Mouse (Mus musculus): ENCODE results near the gene Dnah2. TPM values are rescaled to one million over a fixed set of nuclear protein-coding genes. Genes with fewer than 3 reads are reported as not detected.

Gene Dnah2
- total and polyA plus RNA-seq, 3 experiments: under 0.01 to 0.03 TPM; not detected in 1

- no peak for DNase-seq (ENCODE audit: extremely low read depth)
- in situ Hi-C loops (cut with MboI; ENCODE audit: low pct_ligation_motif_present, low pct_unique_long_range_greater_than_20kb, low sequenced_read_pairs) (no loop called here), dilution Hi-C loops (cut with MboI; ENCODE audit: extremely low pct_ligation_motif_present, extremely low pct_unique_long_range_greater_than_20kb, low sequenced_read_pairs) (no loop called here)
- no peak for TF ChIP-seq PAX5 (IDR thresholded peaks at IDR 0.05; ENCODE audit: low read length)
- TF ChIP-seq NRF1 (IDR thresholded peaks at IDR 0.05; ENCODE audit: low read depth, low read length): no peak
- no peak for TF ChIP-seq JUN (IDR thresholded peaks at IDR 0.05; ENCODE audit: insufficient read depth, low read depth, low read length)
- TF ChIP-seq ZC3H11A (IDR thresholded peaks at IDR 0.05; ENCODE audit: low read depth, low read length): no peak
- no peak for TF ChIP-seq SMC3 (IDR thresholded peaks at IDR 0.05; ENCODE audit: low read depth, low read length)
- TF ChIP-seq ETS1 (conservative IDR thresholded peaks at IDR 0.05; ENCODE audit: low read depth, low read length): no peak
- no peak for TF ChIP-seq KAT2A (IDR thresholded peaks at IDR 0.05; ENCODE audit: insufficient replicate concordance, low read length)
- TF ChIP-seq MAX (IDR thresholded peaks at IDR 0.05; ENCODE audit: low read length): no peak
- TF ChIP-seq USF1 (IDR thresholded peaks at IDR 0.05; ENCODE audit: low read depth, low read length): no peak
- no peak for TF ChIP-seq USF2 (conservative IDR thresholded peaks at IDR 0.05; ENCODE audit: low read depth, low read length)
- TF ChIP-seq MXI1 (IDR thresholded peaks at IDR 0.05; ENCODE audit: low read depth, low read length): no peak
- TF ChIP-seq CTCF (conservative IDR thresholded peaks at IDR 0.05 in 1 of 2, IDR thresholded peaks at IDR 0.05 in 1 of 2; ENCODE audit: low read depth in 2 of 2, low read length in 2 of 2): no peak
- TF ChIP-seq E2F4 (IDR thresholded peaks at IDR 0.05; ENCODE audit: insufficient replicate concordance, low read depth, low read length): no peak
- no peak for TF ChIP-seq CHD2 (IDR thresholded peaks at IDR 0.05; ENCODE audit: low read length)
- no peak for TF ChIP-seq HCFC1 (IDR thresholded peaks at IDR 0.05; ENCODE audit: low read depth, low read length)
- no peak for TF ChIP-seq UBTF (IDR thresholded peaks at IDR 0.05; ENCODE audit: low read depth, low read length)
- TF ChIP-seq MYC (IDR thresholded peaks at IDR 0.05; ENCODE audit: low read depth, low read length): no peak
- TF ChIP-seq BHLHE40 (IDR thresholded peaks at IDR 0.05; ENCODE audit: low read depth, low read length): no peak
- peaks cover 3% of the 10 kb centered on the region; the same call in 1 of the 2 replicates for H3K79me2 ChIP-seq (replicated peaks; ENCODE audit: control insufficient read depth, extremely low read depth, insufficient read depth, poor library complexity, severe bottlenecking)
- no peak overlapping the region for H3K27ac ChIP-seq (ENCODE audit: insufficient read depth, low read depth)
- H3K9ac ChIP-seq (ENCODE audit: insufficient read depth, low read depth): no peak overlapping the region
- no peak overlapping the region for H3K4me2 ChIP-seq (ENCODE audit: insufficient read depth, low read depth, poor library complexity, severe bottlenecking)
- no peaks in the 10 kb centered on the region for H3K9me3 ChIP-seq (replicated peaks; ENCODE audit: low read length)
- H3K4me1 ChIP-seq (ENCODE audit: control insufficient read depth in 1 of 2, insufficient read depth in 2 of 2): peaks cover 4 to 23% of the 10 kb centered on the region in 2 experiments
- no peaks in the 10 kb centered on the region for H3K27me3 ChIP-seq (replicated peaks)
- H3K36me3 ChIP-seq (replicated peaks in 1 of 2; ENCODE audit: control insufficient read depth in 1 of 2, insufficient read depth in 1 of 2, low read length in 1 of 2): peaks cover 7 to 38% of the 10 kb centered on the region in 2 experiments
- no peak overlapping the region for H3K4me3 ChIP-seq (replicated peaks in 1 of 3; ENCODE audit: low read depth in 2 of 3, low read length in 2 of 3, poor library complexity in 1 of 3)
Observed at GRCm38 (mm10) chr11:69371601-69372000, 177.3 kb downstream of the Dnah2 start.

DNA sequence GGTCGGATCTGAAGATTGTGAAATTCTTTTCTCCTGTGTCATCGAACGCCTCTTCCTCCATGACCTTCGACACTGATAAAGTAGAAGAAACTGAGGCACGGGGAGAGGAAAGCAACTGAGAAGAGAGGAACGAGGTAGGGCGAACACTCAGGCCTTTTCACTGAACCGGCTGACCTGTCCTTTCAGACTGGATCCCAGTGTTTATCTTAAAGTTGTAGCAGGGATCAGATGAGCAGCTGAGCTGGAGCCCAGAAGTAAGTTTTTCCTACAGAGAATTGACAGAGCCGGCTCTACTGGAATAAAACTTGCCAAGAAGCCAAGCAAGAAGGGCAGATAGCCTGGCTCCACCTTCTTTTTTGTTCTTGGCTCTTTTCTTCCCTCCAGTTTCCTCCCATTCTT, 178.1 kb downstream of the Dnah2 start:
- dilution Hi-C loops (cut with MboI; ENCODE audit: extremely low pct_ligation_motif_present, extremely low pct_unique_long_range_greater_than_20kb, low sequenced_read_pairs): no loop called here
- no peak overlapping the region for H3K9ac ChIP-seq (ENCODE audit: insufficient read depth, low read depth)
- TF ChIP-seq SMC3 (IDR thresholded peaks at IDR 0.05; ENCODE audit: low read depth, low read length) (no peak), NRF1 (IDR thresholded peaks at IDR 0.05; ENCODE audit: low read depth, low read length) (no peak), CHD1 (IDR thresholded peaks at IDR 0.05; ENCODE audit: low read depth, low read length) (no peak), MAFK (IDR thresholded peaks at IDR 0.05; ENCODE audit: insufficient replicate concordance, low read length) (no peak), ZNF384 (IDR thresholded peaks at IDR 0.05; ENCODE audit: low read depth, low read length) (no peak), POLR2AphosphoS2 (IDR thresholded peaks at IDR 0.05; ENCODE audit: low read depth, low read length) (no peak), CTCF (conservative IDR thresholded peaks at IDR 0.05 in 1 of 2, IDR thresholded peaks at IDR 0.05 in 1 of 2; ENCODE audit: low read depth in 2 of 2, low read length in 2 of 2) (no peak), NELFE (IDR thresholded peaks at IDR 0.05; ENCODE audit: low read depth, low read length) (no peak), HCFC1 (IDR thresholded peaks at IDR 0.05; ENCODE audit: low read depth, low read length) (no peak), KAT2A (IDR thresholded peaks at IDR 0.05; ENCODE audit: insufficient replicate concordance, low read length) (no peak), JUN (IDR thresholded peaks at IDR 0.05; ENCODE audit: insufficient read depth, low read depth, low read length) (no peak)
- H3K36me3 ChIP-seq (replicated peaks in 1 of 2; ENCODE audit: control insufficient read depth in 1 of 2, insufficient read depth in 1 of 2, low read length in 1 of 2): peaks cover 7 to 37% of the 10 kb centered on the region in 2 experiments
- no peak overlapping the region for H3K27ac ChIP-seq (ENCODE audit: insufficient read depth, low read depth)
- H3K9me3 ChIP-seq (replicated peaks; ENCODE audit: low read length): no peaks in the 10 kb centered on the region
- peaks cover 7 to 24% of the 10 kb centered on the region in 2 experiments for H3K4me1 ChIP-seq (ENCODE audit: control insufficient read depth in 1 of 2, insufficient read depth in 2 of 2)
- no peaks in the 10 kb centered on the region for H3K27me3 ChIP-seq (replicated peaks)
- H3K79me2 ChIP-seq (replicated peaks; ENCODE audit: control insufficient read depth, extremely low read depth, insufficient read depth, poor library complexity, severe bottlenecking): peaks cover 3% of the 10 kb centered on the region; the same call in 1 of the 2 replicates
- in situ Hi-C loops (cut with MboI; ENCODE audit: low pct_ligation_motif_present, low pct_unique_long_range_greater_than_20kb, low sequenced_read_pairs): no loop called here
- DNase-seq (ENCODE audit: extremely low read depth): no peak
- H3K4me3 ChIP-seq (replicated peaks in 1 of 3; ENCODE audit: low read depth in 2 of 3, low read length in 2 of 3, poor library complexity in 1 of 3): no peak overlapping the region
- H3K4me2 ChIP-seq (ENCODE audit: insufficient read depth, low read depth, poor library complexity, severe bottlenecking): no peak overlapping the region
